Mouse (Mus musculus) lung, adult 2 months (tissue): ENCODE data around the gene Izumo4.

Source experiments
- CTCF ChIP-seq: fragments of 200-500 bp; IDR thresholded peaks from 2 replicates; pipeline ENCODE4 v1.5.1; 2011; ENCODE audit warnings: mild to moderate bottlenecking, low read length, control low read depth; ENCODE audit not compliant: insufficient read depth
- POLR2A ChIP-seq: fragments of 200-500 bp; IDR thresholded peaks from 2 replicates; pipeline ENCODE4 v1.6.1; 2011; ENCODE audit warnings: low read depth, mild to moderate bottlenecking, control low read depth, low read length, borderline replicate concordance; ENCODE audit errors: extremely low read depth

DNA sequence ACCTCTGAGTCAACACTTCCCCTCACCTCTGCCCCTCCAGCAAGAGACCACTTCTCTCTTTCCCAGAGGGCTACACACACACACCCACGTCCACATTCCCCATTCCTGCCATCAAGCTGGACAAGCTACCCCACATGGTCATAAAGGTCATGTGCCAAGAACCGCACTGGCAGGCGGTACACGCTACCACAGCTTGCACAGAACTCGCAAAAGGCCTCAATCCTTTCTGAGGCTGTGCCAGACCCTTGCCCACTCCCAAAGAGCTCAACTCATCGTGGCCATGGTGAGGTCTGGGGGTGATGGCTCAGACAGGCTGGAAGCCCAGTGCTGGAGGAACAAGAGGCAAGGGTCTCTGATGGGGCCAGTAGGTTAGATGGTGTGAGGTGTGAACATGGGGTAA, 47.1 kb upstream of the Izumo4 start:
- TF ChIP-seq CTCF, result no peak
- TF ChIP-seq POLR2A, result no peak
